Mouse (Mus musculus) ovary, postnatal 10 days (tissue): Measurements from ENCODE around the gene Dglucy.

Experiments
- DNase-seq: peaks from one replicate; pipeline ENCODE4 v3.0.0; 2022; ENCODE audit warnings: low spot score

Gene Dglucy

GRCm38 (mm10) chr12:100841211-100841792 lies 62.4 kb downstream of the Dglucy start:
- DNase-seq, result peak; percentile 76

DNA sequence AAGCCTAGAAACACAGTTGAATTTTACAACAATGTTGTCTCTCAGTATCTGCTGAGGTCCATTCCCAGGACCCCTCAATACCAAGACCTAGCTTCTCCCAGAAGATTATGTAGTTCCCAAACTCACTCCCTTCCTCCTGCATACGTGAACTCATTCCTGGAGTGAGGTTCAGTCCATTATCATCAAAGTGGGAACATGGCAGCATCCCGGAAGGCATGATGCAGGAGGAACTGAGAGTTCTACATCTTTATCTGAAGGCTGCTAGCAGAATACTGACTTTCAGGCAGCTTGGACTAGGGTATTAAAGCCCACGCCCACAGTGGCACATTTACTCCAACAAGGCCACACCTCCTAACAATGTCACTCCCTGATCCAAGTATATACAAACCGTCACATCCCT lies 64.3 kb downstream of the Dglucy start:
- DNase-seq, result no peak

- DNase-seq, result no peak
Observed at GRCm38 (mm10) chr12:100844546-100844945, 65.7 kb downstream of the Dglucy start.

DNA sequence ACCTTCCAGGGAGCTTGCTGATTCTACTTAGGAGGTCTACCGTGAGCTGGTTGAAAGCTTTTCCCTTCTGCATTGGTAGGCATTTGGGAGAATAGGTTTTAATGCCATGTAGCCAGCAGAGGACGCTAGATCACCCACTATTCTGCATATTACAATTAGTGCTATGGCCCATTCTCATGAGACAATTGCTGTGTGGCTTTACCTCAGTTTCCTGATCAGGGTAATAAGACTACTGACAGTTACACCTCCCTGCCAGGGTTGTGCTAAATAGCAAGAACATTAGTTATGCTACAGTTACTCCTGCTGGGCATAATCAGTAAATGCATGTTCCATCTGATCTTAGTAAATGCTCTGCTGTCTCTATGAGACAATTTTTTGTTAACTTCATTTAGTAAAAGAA lies 67.0 kb downstream of the Dglucy start:
- no peak for DNase-seq

GRCm38 (mm10) chr12:100846566-100846965 lies 67.7 kb downstream of the Dglucy start:
- DNase-seq, result no peak

DNA sequence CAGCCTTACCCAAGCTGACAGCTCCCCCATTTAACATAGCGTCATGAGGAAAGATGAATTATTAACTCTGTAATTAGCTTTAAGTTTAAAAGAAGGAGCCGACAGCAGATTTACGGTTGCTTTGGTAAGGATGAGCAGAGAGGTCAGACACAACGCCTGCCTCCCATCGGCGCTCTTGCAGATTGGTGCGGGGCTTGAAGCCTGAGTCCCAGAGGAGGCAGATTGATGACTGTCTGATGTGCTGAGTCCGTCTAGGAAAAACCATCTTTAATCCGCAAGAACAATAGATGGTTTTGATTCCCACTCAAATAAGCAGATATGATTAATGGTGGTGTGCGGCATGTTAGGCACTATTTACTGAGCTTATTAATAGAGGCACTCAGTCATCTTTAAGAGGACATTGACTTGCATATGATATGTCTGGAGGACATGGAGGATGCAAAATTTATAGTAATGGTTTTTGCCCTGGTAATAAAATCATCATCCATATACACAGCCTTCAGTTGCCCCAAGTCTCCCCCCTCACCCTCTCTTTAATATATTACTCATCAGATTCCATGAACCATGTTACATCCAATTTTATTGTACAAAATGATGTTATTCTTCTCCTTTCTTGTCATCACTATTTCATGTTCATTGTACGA lies 68.7 kb downstream of the Dglucy start:
- DNase-seq, result no peak

- DNase-seq, result no peak
Observed at GRCm38 (mm10) chr12:100849421-100850138, 70.7 kb downstream of the Dglucy start.

GRCm38 (mm10) chr12:100852370-100852769 lies 73.5 kb downstream of the Dglucy start:
- DNase-seq, result no peak

DNA sequence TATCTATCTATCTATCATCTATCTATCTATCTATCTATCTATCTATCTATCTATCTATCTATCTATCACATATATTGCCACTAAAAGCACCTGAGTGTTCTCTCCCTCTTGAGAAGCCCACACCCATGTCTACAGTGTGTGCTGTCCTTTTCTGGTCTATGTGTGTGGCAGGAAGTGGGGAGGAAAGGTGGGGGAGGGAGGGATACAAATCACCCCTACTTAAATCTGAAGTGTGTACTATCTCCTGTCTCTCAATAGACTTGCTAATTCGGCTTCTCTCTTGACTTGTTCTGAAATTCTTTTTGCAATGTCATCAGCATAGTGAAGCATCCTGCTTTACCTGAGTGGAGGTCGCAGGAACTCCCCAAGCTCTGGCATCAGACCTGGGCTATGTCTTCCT lies 77.5 kb downstream of the Dglucy start:
- no peak for DNase-seq

DNA sequence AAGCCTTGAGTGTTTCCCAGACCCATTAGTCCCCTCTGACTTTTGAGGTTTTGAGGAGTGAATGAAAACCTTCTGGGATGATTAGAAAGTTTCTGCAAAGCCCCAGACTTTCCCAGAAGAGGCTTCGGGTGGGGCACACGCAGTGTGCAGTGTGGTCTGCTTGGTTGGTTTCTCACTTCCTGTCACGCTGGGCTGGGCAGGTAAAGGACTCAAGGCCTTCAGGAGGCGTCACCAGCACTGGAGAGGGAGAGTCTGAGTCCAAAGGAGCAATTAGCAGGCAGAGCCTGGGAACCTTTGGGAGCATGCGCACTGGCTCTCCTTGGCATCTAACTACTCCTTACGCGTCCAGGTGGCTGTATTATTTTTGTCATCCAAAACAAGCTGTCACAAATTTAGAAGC lies 78.9 kb downstream of the Dglucy start:
- no peak for DNase-seq

GRCm38 (mm10) chr12:100862272-100862671 lies 83.4 kb downstream of the Dglucy start:
- no peak for DNase-seq

DNA sequence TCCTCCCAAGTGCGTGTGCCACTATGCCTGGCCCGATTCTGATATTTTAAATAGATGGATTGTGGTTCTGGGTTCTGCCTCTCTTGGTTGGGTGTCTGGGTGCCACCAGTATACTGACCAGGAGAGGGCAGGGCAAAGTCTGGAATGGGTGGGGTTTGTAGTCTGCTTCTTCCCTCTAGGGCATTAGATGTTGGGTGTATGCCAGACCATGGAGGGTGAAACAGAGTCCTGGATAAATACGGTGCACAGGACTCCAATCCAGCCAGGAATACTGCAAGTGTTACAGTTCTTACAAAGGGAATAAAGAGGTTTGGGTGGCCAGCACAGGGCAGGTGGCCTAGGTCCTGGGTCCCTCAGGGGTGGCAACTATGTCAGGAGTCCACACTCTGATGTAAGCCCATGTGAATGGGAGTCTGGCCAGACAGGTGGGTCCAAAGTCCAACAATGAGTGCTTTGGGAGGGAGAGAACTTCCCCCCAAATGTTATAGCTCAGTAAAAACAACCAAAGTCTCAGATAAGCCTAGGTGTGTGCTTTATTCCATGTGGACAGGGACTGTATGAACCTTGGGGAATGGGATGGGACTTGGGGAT lies 84.1 kb downstream of the Dglucy start:
- DNase-seq, result no peak

DNA sequence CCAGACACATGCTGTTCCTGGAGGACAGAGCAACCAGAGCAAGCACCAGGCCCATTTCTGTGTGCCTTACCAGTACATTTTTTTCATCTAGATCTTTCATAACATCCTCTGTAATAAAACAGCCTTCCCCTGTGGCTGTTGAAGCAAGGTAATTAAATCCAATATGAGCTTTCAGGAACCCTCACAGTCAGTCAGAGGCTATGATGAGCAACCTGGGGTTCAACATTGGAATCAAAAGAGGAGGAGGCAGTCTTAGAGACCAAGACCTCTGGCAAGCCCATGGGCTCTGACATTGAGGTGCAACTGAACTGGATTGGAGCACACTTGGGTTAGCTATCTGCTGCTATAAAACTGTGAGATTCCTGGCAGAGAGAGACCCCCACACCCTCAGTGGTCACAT lies 86.2 kb downstream of the Dglucy start:
- DNase-seq, result no peak

DNA sequence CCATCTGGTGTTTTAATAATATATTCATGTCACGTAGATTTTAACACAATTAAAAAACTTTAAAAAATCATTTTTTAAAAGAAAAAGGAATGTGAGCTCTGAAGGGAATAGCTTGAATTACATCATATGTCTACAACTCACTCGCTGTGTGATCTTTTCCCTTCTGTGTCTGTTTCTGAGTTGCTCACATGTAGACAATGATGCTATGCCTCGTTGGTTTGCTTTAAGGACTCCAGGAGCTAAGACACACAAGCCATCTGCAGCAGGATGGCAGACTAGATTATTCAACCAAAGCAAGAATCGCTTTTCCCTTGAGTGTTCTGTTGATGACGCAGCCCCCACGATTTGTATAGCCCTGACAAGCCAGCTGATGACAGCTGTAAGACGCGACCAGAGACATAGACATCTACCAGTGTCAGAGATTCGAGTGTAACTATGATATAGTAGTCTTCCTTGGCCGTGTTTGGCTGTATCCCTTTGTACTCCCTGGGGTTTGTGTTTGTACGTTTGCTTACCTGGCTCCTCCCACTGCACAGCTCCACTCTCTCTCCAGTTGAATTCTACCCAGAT lies 86.7 kb downstream of the Dglucy start:
- DNase-seq, result no peak

DNA sequence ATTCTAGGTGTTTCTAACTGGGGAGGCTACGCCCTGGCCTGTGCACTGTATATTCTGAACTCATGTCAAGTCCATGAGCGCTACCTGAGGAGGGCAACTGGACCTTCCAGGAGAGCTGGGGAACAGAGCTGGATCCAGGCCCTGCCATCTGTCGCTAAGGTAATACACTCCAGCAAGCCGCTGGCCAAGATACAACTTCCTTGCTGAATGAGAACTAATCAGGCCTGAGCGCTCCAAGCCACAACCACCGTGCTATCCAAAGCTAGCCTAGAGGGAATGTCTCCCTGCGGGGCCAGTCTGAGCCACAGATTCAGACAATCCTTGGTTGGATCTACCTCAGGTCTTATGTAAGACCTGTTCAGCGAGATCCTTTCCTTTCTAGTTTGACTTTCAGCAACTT lies 88.2 kb downstream of the Dglucy start:
- DNase-seq, result no peak

DNA sequence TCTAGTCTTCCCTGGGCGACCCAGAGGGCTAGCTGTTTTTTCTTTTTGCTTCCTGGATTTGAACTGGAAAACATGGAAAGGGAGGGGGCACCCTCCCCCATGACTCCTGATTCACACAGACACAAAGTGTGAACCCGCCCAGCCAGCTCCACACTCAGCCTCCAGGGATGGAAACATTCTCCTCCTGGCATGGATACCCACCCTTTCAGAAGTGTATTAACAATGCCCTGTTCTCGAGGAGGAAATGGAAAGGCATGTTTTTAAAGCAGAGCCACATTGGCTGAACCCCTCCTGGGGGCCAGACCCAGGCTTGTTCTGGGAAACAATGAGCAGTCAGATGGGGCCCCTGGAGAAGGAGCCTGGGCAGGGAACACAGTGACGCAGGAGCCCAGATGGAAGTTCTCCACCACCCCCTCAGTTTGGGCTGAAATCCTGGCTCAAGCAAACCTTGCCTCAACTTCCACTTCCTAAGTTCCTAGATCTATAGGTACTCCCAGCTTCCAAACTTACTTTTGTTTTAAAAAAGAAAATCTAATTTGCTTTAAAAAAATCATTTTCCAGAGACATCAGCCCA lies 89.3 kb downstream of the Dglucy start:
- DNase-seq, result no peak

- no peak for DNase-seq
Observed at GRCm38 (mm10) chr12:100871234-100871633, 92.4 kb downstream of the Dglucy start.

- DNase-seq, result no peak
Observed at GRCm38 (mm10) chr12:100871841-100872240, 93.0 kb downstream of the Dglucy start.

GRCm38 (mm10) chr12:100873612-100874011 lies 94.8 kb downstream of the Dglucy start:
- DNase-seq, result no peak

DNA sequence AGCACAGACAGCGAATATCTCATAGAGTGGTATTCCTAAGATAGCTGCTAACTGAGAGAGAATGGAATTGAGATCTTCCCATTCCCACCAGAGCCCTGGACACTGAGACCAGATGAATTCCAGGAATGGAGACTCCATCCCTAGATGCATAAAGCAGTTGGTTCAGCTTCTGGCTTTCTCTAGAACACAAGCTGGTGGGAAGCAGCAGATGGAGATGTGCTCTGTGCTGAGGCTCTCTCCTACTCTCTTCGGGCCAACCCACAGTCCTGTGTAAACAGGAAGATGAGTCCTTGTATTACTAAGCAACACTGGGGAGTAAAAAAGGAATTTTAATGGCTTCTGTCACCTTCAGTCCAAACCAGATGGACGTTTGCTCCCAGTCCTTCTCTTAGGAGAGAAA lies 96.7 kb downstream of the Dglucy start:
- no peak for DNase-seq

GRCm38 (mm10) chr12:100875960-100876359 lies 97.1 kb downstream of the Dglucy start:
- no peak for DNase-seq

DNA sequence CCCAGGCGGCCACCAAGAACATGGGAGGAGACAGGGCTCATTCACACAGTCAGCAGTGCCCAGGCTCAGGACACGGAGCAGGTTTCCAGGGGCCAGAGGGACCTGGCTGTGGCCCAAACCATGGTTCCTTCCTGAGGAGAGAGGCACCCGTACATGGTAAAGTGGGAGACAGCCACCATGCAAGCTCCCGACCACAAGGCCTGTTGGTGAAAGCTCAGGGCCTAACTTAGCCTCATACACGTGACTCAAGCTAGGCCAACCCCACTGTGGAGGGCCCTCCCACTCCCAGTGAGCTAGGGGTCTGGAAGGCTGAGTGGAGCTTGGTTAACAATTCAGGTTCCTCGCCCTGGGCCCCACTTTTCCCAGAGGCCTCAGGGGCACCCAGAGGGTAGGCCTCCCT lies 99.1 kb downstream of the Dglucy start:
- no peak for DNase-seq
